8 mouse cellular contexts compared by ENCODE assay signal in genomic region chr13:20297841-20298240, GRCm38 (mm10).
DNase-seq lines count a peak whose midpoint lies in the region; ATAC-seq and TF ChIP-seq lines count a peak whose summit lies in the region.

No protein-coding gene starts in this region.

- no peak overlapping the region for H3K4me3 ChIP-seq in forebrain, embryonic 11.5 days (ENCODE audit: low read depth, low read length)
- no peak overlapping the region for H3K4me3 ChIP-seq in liver, embryonic 11.5 days (ENCODE audit: low read depth, low read length)
- no peak overlapping the region for H3K4me3 ChIP-seq in neural tube, embryonic 14.5 days (ENCODE audit: low read depth, low read length)

- no peaks in the 10 kb centered on the region for H3K9me3 ChIP-seq in forebrain, embryonic 11.5 days (ENCODE audit: control insufficient read depth, low read length)
- no peaks in the 10 kb centered on the region for H3K9me3 ChIP-seq in liver, embryonic 11.5 days (ENCODE audit: control insufficient read depth, low read length)
- no peaks in the 10 kb centered on the region for H3K9me3 ChIP-seq in neural tube, embryonic 14.5 days (ENCODE audit: control insufficient read depth, low read length)

- 15% methylated on average over 3 of the region's 3 CpGs for WGBS in forebrain, embryonic 11.5 days
- 16% methylated on average over 3 of the region's 3 CpGs for WGBS in liver, embryonic 11.5 days
- WGBS in neural tube, embryonic 14.5 days = 21% methylated on average over 3 of the region's 3 CpGs

- H3K4me2 ChIP-seq in forebrain, embryonic 11.5 days (ENCODE audit: low read depth, low read length, severe bottlenecking) = no peak overlapping the region
- no peak overlapping the region for H3K4me2 ChIP-seq in liver, embryonic 11.5 days
- H3K4me2 ChIP-seq in neural tube, embryonic 14.5 days (ENCODE audit: low read depth, low read length) = no peak overlapping the region

- no peak overlapping the region for H3K27ac ChIP-seq in forebrain, embryonic 11.5 days (ENCODE audit: low read depth, low read length)
- H3K27ac ChIP-seq in liver, embryonic 11.5 days (ENCODE audit: low read depth, low read length) = no peak overlapping the region
- no peak overlapping the region for H3K27ac ChIP-seq in neural tube, embryonic 14.5 days (ENCODE audit: low read depth, low read length)

- TF ChIP-seq POLR2A in brain, embryonic 14.5 days (IDR thresholded peaks at IDR 0.05; ENCODE audit: borderline replicate concordance, extremely low read depth, insufficient read depth, insufficient read length, poor library complexity, severe bottlenecking) = no peak

- H3K9ac ChIP-seq in forebrain, embryonic 11.5 days (ENCODE audit: low read length) = no peak overlapping the region
- no peak overlapping the region for H3K9ac ChIP-seq in liver, embryonic 11.5 days (ENCODE audit: low read depth, low read length)
- H3K9ac ChIP-seq in neural tube, embryonic 14.5 days (replicated peaks; ENCODE audit: low read depth, low read length) = no peak overlapping the region

- no peaks in the 10 kb centered on the region for H3K36me3 ChIP-seq in forebrain, embryonic 11.5 days (ENCODE audit: control insufficient read depth, insufficient read depth, low read length)
- H3K36me3 ChIP-seq in liver, embryonic 11.5 days (ENCODE audit: control insufficient read depth, insufficient read depth, low read length) = no peaks in the 10 kb centered on the region
- no peaks in the 10 kb centered on the region for H3K36me3 ChIP-seq in neural tube, embryonic 14.5 days (ENCODE audit: control insufficient read depth, insufficient read depth, low read length)

- no peaks in the 10 kb centered on the region for H3K27me3 ChIP-seq in forebrain, embryonic 11.5 days (ENCODE audit: control insufficient read depth, insufficient read depth, low read length)
- H3K27me3 ChIP-seq in liver, embryonic 11.5 days (replicated peaks; ENCODE audit: control insufficient read depth, insufficient read depth, low read length) = no peaks in the 10 kb centered on the region
- no peaks in the 10 kb centered on the region for H3K27me3 ChIP-seq in neural tube, embryonic 14.5 days (ENCODE audit: control insufficient read depth, insufficient read depth, low read length)

- TF ChIP-seq CTCF in brain, embryonic 14.5 days (IDR thresholded peaks at IDR 0.05; ENCODE audit: borderline replicate concordance, extremely low read depth, insufficient read depth, insufficient read length) = peak; percentile 82

- ATAC-seq in forebrain, embryonic 11.5 days (replicated peaks; ENCODE audit: low FRiP score) = 0 out of 2 replicates have a peak, but pooled peaks have one; percentile 47
- ATAC-seq in liver, embryonic 11.5 days (replicated peaks; ENCODE audit: low FRiP score) = no peak; the same call in 1 of the 2 replicates
- peak; percentile 54; the same call in 1 of the 2 replicates for ATAC-seq in neural tube, embryonic 14.5 days (ENCODE audit: low read depth)

- peak; percentile 60 for DNase-seq in urinary bladder, postnatal 25 days (ENCODE audit: low spot score)
- DNase-seq in urinary bladder, postnatal 4 days (ENCODE audit: low spot score in 2 of 2) = no peak
- DNase-seq in brain, embryonic 14.5 days (ENCODE audit: low read depth) = peak; percentile 83
- DNase-seq in forebrain, embryonic 11.5 days (ENCODE audit: low spot score) = peak; percentile 82
- peak; percentile 42 for DNase-seq in kidney, adult 9 months
- DNase-seq in liver, embryonic 11.5 days (ENCODE audit: low spot score) = peak; percentile 41
- DNase-seq in yolk sac, embryonic 10.5 days (ENCODE audit: low spot score) = peak; percentile 13

- H3K4me1 ChIP-seq in forebrain, embryonic 11.5 days (replicated peaks; ENCODE audit: control insufficient read depth, insufficient read depth, low read length) = no peaks in the 10 kb centered on the region
- no peaks in the 10 kb centered on the region for H3K4me1 ChIP-seq in liver, embryonic 11.5 days (replicated peaks; ENCODE audit: control insufficient read depth, insufficient read depth, low read length)
- no peaks in the 10 kb centered on the region for H3K4me1 ChIP-seq in neural tube, embryonic 14.5 days (ENCODE audit: control insufficient read depth, insufficient read depth, low read length)

Comparison
In these comparisons a context has a peak if more than half of its experiments do, and no peak if none do; other contexts are left out.
1. DNase-seq: peak in urinary bladder, postnatal 25 days (single experiment), brain, embryonic 14.5 days (single experiment), forebrain, embryonic 11.5 days (single experiment), kidney, adult 9 months (single experiment), liver, embryonic 11.5 days (single experiment) and yolk sac, embryonic 10.5 days (single experiment); none in urinary bladder, postnatal 4 days (0 of 2).